Mouse (Mus musculus) hindbrain, postnatal 0 days (tissue): Measurements from ENCODE around the gene Mael. TPM values are rescaled to one million over a fixed set of nuclear protein-coding genes. Genes with fewer than 3 reads are reported as not detected.
A peak's percentile ranks its signal among the peaks of the same experiment; 100 is the strongest.

Source experiments
- ATAC-seq: fragments of 200-750 bp; cut with Nextera tagmentation; 2 replicates; pipeline ENCODE4 v1.8.0; 2017; ENCODE audit warnings: mild to moderate bottlenecking, moderate TSS enrichment, moderate library complexity
- DNase-seq: peaks from one replicate; pipeline ENCODE4 v3.0.0-alpha.2; 2015; ENCODE audit warnings: low spot score
- H3K27ac ChIP-seq: fragments of 300-500 bp; sonication (generic); 2 replicates; pipeline ENCODE4 v1.5.1; 2014; ENCODE audit warnings: mild to moderate bottlenecking
- H3K27me3 ChIP-seq: fragments of 300-500 bp; sonication (generic); 2 replicates; pipeline ENCODE4 v1.6.1; 2014; ENCODE audit warnings: low read length, mixed read lengths; ENCODE audit not compliant: insufficient read depth
- H3K36me3 ChIP-seq: fragments of 300-500 bp; sonication (generic); 2 replicates; pipeline ENCODE4 v1.6.1; 2014; ENCODE audit warnings: low read length, mixed read lengths; ENCODE audit not compliant: insufficient read depth
- H3K4me1 ChIP-seq: fragments of 300-500 bp; sonication (generic); 2 replicates; pipeline ENCODE4 v1.6.1; 2014; ENCODE audit warnings: antibody characterized with exemption, low read length, mixed read lengths; ENCODE audit not compliant: insufficient read depth
- H3K4me2 ChIP-seq: fragments of 300-500 bp; sonication (generic); 2 replicates; pipeline ENCODE4 v1.6.1; 2014; ENCODE audit warnings: low read depth, mild to moderate bottlenecking, low read length, moderate library complexity, mixed read lengths
- H3K4me3 ChIP-seq: fragments of 300-500 bp; sonication (generic); 2 replicates; pipeline ENCODE4 v1.5.1; 2014; ENCODE audit warnings: low read length
- H3K9ac ChIP-seq: fragments of 300-500 bp; sonication (generic); replicated peaks from 2 replicates; pipeline ENCODE4 v1.6.1; 2014; ENCODE audit warnings: mild to moderate bottlenecking, low read length, moderate library complexity, mixed read lengths
- H3K9me3 ChIP-seq: fragments of 300-500 bp; sonication (generic); 2 replicates; pipeline ENCODE4 v1.6.1; 2016; ENCODE audit warnings: low read length, mixed read lengths
- CTCF ChIP-seq: IDR thresholded peaks from 2 replicates; pipeline ENCODE4 v1.5.1; 2016; ENCODE audit warnings: antibody characterized with exemption, control low read depth, low read depth
- WGBS: fragments of 180-500 bp; shearing (Covaris S2); extraction: QIAGEN DNeasy Blood & Tissue Kit; methylation state at CpG from one replicate; pipeline ENCODE4 v1.1.7; 2014; 5-methylcytosine and 5-hydroxymethylcytosine counted together
- polyA plus RNA-seq: library from polyadenylated mRNA; unstranded; fragments of >200 nt; fragmentation: Nextera tagmentation; extraction: Ambion mirVana; gene quantifications from 2 replicates; pipeline ENCODE4 v1.2.1, GENCODE M21; 2015
- total RNA-seq: library from RNA; depleted of rRNA; stranded (reverse); fragments of >200 nt; gene quantifications from 2 replicates; pipeline ENCODE4 v1.2.3, GENCODE M21; 2014

Gene Mael
- total and polyA plus RNA-seq, 2 experiments from 2014 or later, result 0.21 TPM; not detected in 1

DNA sequence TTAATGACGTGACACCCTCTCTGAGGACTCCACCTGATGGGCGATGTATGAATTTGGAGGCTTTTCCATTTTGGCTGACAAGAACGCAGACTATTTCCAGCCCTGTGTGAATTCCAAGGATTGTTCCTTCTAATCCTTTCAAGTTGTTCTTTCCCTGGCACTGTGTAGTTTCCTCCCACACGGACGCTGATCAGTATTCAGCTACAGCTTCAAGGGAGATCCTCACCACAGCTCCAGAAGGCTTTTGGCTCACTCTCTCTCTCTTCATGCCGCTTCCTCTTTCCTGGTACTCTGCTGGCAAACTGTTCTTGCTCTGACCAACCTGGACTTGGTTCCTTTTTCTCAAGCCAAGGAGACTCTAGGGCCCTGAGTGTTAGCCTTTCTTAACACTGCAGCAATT is 5.7 kb upstream of the Mael start:
- H3K4me1 ChIP-seq, result no peaks in the 10 kb centered on the region
- 50% methylated on average over 6 of the region's 6 CpGs for WGBS
- H3K27me3 ChIP-seq, result no peaks in the 10 kb centered on the region
- TF ChIP-seq CTCF, result no peak
- no peak overlapping the region for H3K4me3 ChIP-seq
- no peaks in the 10 kb centered on the region for H3K36me3 ChIP-seq
- H3K9ac ChIP-seq, result no peak overlapping the region
- ATAC-seq (peak; percentile 56; the same call in 1 of the 2 replicates), DNase-seq (peak; percentile 32)
- no peak overlapping the region for H3K27ac ChIP-seq
- H3K9me3 ChIP-seq, result no peaks in the 10 kb centered on the region
- H3K4me2 ChIP-seq, result no peak overlapping the region

DNA sequence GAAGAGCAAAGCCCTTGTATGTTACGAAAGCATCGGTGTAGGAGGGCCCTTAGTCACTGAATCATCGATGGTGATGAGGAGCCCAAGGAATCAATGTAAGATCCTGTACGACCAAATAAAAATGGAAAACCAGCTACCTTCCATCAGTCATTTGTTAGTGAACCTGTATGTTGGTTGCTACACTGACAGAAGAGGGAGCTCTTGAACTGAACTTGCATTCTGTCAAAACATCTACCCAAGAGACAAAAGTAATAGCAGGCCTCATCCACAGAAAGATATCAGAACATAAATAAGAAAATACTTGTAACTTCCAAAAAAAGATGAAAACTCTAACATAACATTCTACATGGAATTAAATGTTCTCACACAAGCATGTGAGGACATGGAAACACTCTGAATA is 24.4 kb downstream of the Mael start:
- no peak overlapping the region for H3K9ac ChIP-seq
- H3K4me1 ChIP-seq, result no peaks in the 10 kb centered on the region
- no peak for ATAC-seq
- no peak overlapping the region for H3K4me3 ChIP-seq
- no peak overlapping the region for H3K27ac ChIP-seq
- H3K4me2 ChIP-seq, result no peak overlapping the region
- WGBS, result 83% methylated on average over 4 of the region's 4 CpGs
- H3K9me3 ChIP-seq, result no peaks in the 10 kb centered on the region
- no peaks in the 10 kb centered on the region for H3K27me3 ChIP-seq
- DNase-seq, result peak; percentile 20
- no peaks in the 10 kb centered on the region for H3K36me3 ChIP-seq
- TF ChIP-seq CTCF, result peak; percentile 55

DNA sequence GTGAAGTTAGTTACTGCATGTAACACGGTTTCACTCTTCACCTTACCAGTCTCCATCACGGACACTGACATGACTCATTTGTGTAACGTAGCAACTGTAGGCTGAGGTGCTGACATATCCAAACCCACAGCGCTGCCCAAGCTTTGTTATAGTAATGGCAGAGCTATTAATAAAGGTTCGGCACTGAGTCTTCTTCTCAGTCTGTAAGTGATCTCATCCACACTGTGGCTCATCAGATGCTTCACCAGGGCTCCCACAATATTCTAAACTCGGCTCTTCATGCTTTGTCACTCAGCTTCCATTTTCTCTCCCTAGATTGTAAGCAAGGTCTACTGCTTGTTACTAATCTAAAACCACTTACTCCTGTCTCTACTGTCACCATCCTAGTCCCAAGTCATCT is 29.2 kb downstream of the Mael start:
- no peak overlapping the region for H3K4me2 ChIP-seq

DNA sequence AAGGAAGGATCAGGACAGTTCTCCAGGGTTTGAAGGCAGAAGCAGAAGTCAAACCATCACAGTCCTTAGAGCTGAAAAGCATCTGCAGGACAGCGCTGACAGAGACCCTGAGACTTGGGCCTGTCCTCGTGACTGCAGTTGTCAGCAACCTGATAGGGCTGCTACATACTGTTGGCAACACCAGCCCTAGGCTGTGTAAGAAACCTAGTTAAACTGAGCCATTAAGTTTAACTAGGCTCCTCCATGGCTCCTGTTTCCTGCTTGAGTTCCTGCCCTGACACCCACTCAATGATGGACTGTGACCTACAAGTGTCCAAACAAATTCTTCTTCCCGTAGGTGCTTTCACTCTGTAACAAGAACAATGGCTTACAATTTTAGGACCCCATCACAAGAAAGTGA is 33.4 kb downstream of the Mael start:
- no peaks in the 10 kb centered on the region for H3K4me1 ChIP-seq
- 80% methylated on average over 3 of the region's 3 CpGs for WGBS
- no peak overlapping the region for H3K9ac ChIP-seq
- no peaks in the 10 kb centered on the region for H3K27me3 ChIP-seq
- no peaks in the 10 kb centered on the region for H3K9me3 ChIP-seq
- no peak overlapping the region for H3K4me2 ChIP-seq
- no peaks in the 10 kb centered on the region for H3K36me3 ChIP-seq
- H3K27ac ChIP-seq, result no peak overlapping the region
- no peak overlapping the region for H3K4me3 ChIP-seq
- DNase-seq (no peak), ATAC-seq (no peak)
- TF ChIP-seq CTCF, result no peak

More for the DNA sequence above, 29.2 kb downstream of the Mael start:
- no peak overlapping the region for H3K4me3 ChIP-seq
- H3K9ac ChIP-seq, result no peak overlapping the region
- H3K4me1 ChIP-seq, result no peaks in the 10 kb centered on the region
- ATAC-seq, result no peak
- H3K27me3 ChIP-seq, result no peaks in the 10 kb centered on the region
- no peak for DNase-seq
- no peak overlapping the region for H3K27ac ChIP-seq
- H3K9me3 ChIP-seq, result no peaks in the 10 kb centered on the region
- 90% methylated on average over 6 of the region's 6 CpGs for WGBS
- TF ChIP-seq CTCF, result no peak
- H3K36me3 ChIP-seq, result no peaks in the 10 kb centered on the region

DNA sequence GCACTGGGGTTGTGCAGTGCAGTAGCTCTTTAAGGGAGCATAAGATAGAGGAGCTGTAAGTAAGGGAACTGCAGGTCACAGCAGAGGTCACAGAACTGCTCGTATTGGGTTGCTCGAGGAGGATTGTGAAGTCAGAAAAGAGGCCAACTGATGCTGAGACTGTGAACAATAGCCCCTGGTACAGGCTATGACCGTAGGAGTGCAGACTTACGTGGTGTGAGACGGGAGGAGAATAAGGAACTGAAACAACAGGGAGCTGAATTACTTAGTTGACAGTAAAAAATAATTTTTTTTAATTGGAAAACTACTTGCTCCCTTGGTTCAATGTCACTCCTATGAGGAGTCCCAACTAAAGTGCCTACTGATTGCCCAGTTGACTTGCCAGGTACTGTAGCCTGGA is 34.4 kb downstream of the Mael start:
- no peak for DNase-seq
- no peaks in the 10 kb centered on the region for H3K36me3 ChIP-seq
- no peaks in the 10 kb centered on the region for H3K9me3 ChIP-seq
- TF ChIP-seq CTCF, result no peak
- no peak for ATAC-seq
- H3K4me1 ChIP-seq, result no peaks in the 10 kb centered on the region
- no peaks in the 10 kb centered on the region for H3K27me3 ChIP-seq
- H3K27ac ChIP-seq, result no peak overlapping the region
- WGBS, result 32% methylated on average over 5 of the region's 5 CpGs
- H3K4me2 ChIP-seq, result no peak overlapping the region
- no peak overlapping the region for H3K4me3 ChIP-seq
- H3K9ac ChIP-seq, result no peak overlapping the region

DNA sequence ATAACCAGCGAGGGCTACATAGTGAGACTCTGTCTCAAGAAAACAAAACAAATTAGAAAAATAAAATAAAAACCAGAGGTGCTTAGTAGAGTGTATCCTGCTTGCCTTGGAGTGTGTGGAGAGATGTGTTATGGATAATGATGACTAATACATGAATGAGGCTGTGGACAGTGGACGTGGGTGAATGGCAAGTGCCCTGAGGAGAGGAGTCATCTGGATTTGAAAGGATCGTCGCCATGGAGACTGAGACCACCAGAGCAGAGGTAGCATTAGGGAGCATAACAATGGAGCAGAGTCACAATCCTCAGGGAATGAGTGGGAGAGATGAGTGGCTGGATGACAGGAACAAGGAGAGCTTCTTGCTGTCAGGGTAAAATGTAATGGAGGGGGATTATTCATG is 48.7 kb downstream of the Mael start:
- H3K27ac ChIP-seq, result no peak overlapping the region
- no peak for TF ChIP-seq CTCF
- H3K9me3 ChIP-seq, result no peaks in the 10 kb centered on the region
- H3K9ac ChIP-seq, result no peak overlapping the region
- no peak overlapping the region for H3K4me3 ChIP-seq
- DNase-seq (no peak), ATAC-seq (no peak)
- no peaks in the 10 kb centered on the region for H3K36me3 ChIP-seq
- H3K4me2 ChIP-seq, result no peak overlapping the region
- WGBS, result 57% methylated on average over 4 of the region's 4 CpGs
- H3K27me3 ChIP-seq, result no peaks in the 10 kb centered on the region
- no peaks in the 10 kb centered on the region for H3K4me1 ChIP-seq

DNA sequence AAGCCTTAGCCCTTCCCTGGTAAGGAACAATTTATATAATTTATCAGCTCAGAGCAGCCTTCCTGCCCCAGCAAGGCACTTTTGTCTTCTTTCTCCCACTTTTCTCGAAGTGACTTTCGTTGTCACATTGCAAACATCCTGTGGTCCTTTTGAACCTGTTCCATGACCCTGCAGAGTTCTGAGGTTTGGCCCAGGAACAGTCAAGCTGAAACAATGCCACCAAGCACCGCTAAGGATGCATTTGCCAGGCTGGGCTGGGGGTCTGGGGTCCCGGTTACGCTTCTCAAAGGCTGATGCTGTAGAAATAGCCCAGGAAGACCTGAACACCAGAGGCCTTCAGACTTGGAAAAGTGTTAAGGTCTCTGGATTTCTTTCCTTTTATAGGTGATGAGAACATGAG is 53.2 kb downstream of the Mael start:
- Histone ChIP-seq H3K9me3 (no peaks in the 10 kb centered on the region), H3K4me3 (no peak overlapping the region), H3K27me3 (no peaks in the 10 kb centered on the region), H3K9ac (no peak overlapping the region), H3K4me2 (no peak overlapping the region), H3K27ac (no peak overlapping the region), H3K4me1 (no peaks in the 10 kb centered on the region; the same call in 1 of the 2 replicates), H3K36me3 (no peaks in the 10 kb centered on the region)
- no peak for ATAC-seq
- no peak for TF ChIP-seq CTCF
- no peak for DNase-seq
- WGBS, result 54% methylated on average over 5 of the region's 5 CpGs
